Mouse (Mus musculus) myocyte (in vitro differentiated cells): ENCODE data around the gene Gm20696. TPM values are rescaled to one million over a fixed set of nuclear protein-coding genes. Genes with fewer than 3 reads are reported as not detected.

Source experiments
- H3K27me3 ChIP-seq: one replicate; pipeline ENCODE4 v1.6.1; 2011; ENCODE audit not compliant: control insufficient read depth, insufficient read depth, insufficient read length
- H3K36me3 ChIP-seq: one replicate; pipeline ENCODE4 v1.6.1; 2011; ENCODE audit not compliant: control insufficient read depth, insufficient read depth
- H3K4me2 ChIP-seq: one replicate; pipeline ENCODE4 v1.6.1; 2011; ENCODE audit warnings: low read depth, control low read depth
- H3K4me3 ChIP-seq: one replicate; pipeline ENCODE4 v1.5.1; 2011; ENCODE audit warnings: mild to moderate bottlenecking, control low read depth, moderate library complexity
- H3K79me2 ChIP-seq: one replicate; pipeline ENCODE4 v1.6.1; 2011; ENCODE audit not compliant: control insufficient read depth, insufficient read depth
- H3ac ChIP-seq: one replicate; pipeline ENCODE4 v1.6.1; 2011; ENCODE audit not compliant: control insufficient read depth, insufficient read length
- CEBPB ChIP-seq: IDR thresholded peaks from 2 replicates; pipeline ENCODE4 v1.6.1; 2011; ENCODE audit warnings: mild to moderate bottlenecking, moderate library complexity; ENCODE audit not compliant: poor library complexity, insufficient read depth, severe bottlenecking
- E2F4 ChIP-seq: IDR thresholded peaks from one replicate; pipeline ENCODE4 v1.6.1; 2011; ENCODE audit warnings: mild to moderate bottlenecking, control low read depth, moderate library complexity; ENCODE audit not compliant: insufficient read depth
- MAX ChIP-seq: IDR thresholded peaks from one replicate; pipeline ENCODE4 v1.6.1; 2011; ENCODE audit warnings: low read depth, mild to moderate bottlenecking, control low read depth
- MYOD1 ChIP-seq, 3 experiments: IDR thresholded peaks; one replicate each; pipeline ENCODE4 v1.6.1; 2011; ENCODE audit warnings: control low read depth in 2 of 3, low read depth in 2 of 3, mild to moderate bottlenecking in 2 of 3, moderate library complexity in 1 of 3; ENCODE audit not compliant: insufficient read length in 2 of 3, control insufficient read depth in 1 of 3
- MYOG ChIP-seq, 3 experiments: IDR thresholded peaks; one replicate each; pipeline ENCODE4 v1.6.1; 2011; ENCODE audit warnings: control low read depth in 2 of 3, low read depth in 2 of 3, mild to moderate bottlenecking in 2 of 3; ENCODE audit not compliant: insufficient read length in 2 of 3, control insufficient read depth in 1 of 3, insufficient read depth in 1 of 3
- POLR2A ChIP-seq: IDR thresholded peaks from one replicate; pipeline ENCODE4 v1.6.1; 2011; ENCODE audit warnings: low read depth, mild to moderate bottlenecking, control low read depth, moderate library complexity; ENCODE audit not compliant: insufficient read length
- POLR2AphosphoS2 ChIP-seq: IDR thresholded peaks from one replicate; pipeline ENCODE4 v1.6.1; 2011; ENCODE audit warnings: low read depth, control low read depth; ENCODE audit not compliant: insufficient read length
- REST ChIP-seq: IDR thresholded peaks from one replicate; pipeline ENCODE4 v1.6.1; 2011; ENCODE audit warnings: mild to moderate bottlenecking, control low read depth, moderate library complexity; ENCODE audit not compliant: insufficient read depth, insufficient read length
- SRF ChIP-seq: IDR thresholded peaks from one replicate; pipeline ENCODE4 v1.6.1; 2011; ENCODE audit warnings: low read depth; ENCODE audit not compliant: control insufficient read depth, insufficient read length
- TCF12 ChIP-seq: IDR thresholded peaks from one replicate; pipeline ENCODE4 v1.6.1; 2011; ENCODE audit warnings: mild to moderate bottlenecking, control low read depth; ENCODE audit not compliant: poor library complexity, insufficient read depth, severe bottlenecking
- TCF3 ChIP-seq: IDR thresholded peaks from one replicate; pipeline ENCODE4 v1.6.1; 2011; ENCODE audit warnings: low read depth, control low read depth; ENCODE audit not compliant: insufficient read length
- USF1 ChIP-seq: IDR thresholded peaks from one replicate; pipeline ENCODE4 v1.6.1; 2011; ENCODE audit warnings: low read depth, mild to moderate bottlenecking, control low read depth, moderate library complexity
- polyA plus RNA-seq: library from polyadenylated mRNA; unstranded; fragments of >200 nt; fragmentation: generic; extraction: Trizol; gene quantifications from one replicate; pipeline ENCODE4 v1.2.1, GENCODE M21; 2012; ENCODE audit warnings: missing spikeins

Gm20696 gene
- polyA plus RNA-seq, 1 experiment: 0.13 TPM

DNA sequence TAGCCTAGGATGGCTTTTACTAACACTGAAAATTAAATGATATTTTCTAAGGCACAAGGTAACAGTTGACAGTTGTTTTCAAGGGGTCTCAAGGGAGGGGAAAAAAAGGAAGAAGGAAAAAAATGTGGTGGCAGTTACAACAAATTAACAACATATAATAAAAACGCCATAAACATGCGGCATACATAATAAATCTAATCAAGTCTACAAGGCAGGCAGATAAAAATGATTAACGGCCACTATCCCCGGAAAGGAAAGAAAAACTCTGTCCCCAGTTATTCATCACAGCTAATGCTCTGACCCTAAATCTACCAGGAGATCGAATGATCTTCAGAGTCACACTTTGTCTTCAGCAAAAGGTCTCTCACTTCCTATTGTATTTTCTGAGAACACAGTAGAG is 330.4 kb downstream of the Gm20696 start:
- no peaks in the 10 kb centered on the region for H3K36me3 ChIP-seq
- no peak overlapping the region for H3ac ChIP-seq
- no peaks in the 10 kb centered on the region for H3K27me3 ChIP-seq
- H3K4me3 ChIP-seq: no peak overlapping the region
- H3K4me2 ChIP-seq: no peak overlapping the region
- H3K79me2 ChIP-seq: no peaks in the 10 kb centered on the region
- TF ChIP-seq MAX (no peak), REST (no peak), CEBPB (no peak), MYOD1 (IDR thresholded peaks at IDR 0.05; ENCODE audit: control insufficient read depth in 1 of 3, insufficient read length in 2 of 3, low read depth in 2 of 3) (no peak), SRF (no peak), TCF12 (no peak), POLR2AphosphoS2 (no peak), USF1 (no peak), E2F4 (no peak), TCF3 (no peak), POLR2A (no peak), MYOG (IDR thresholded peaks at IDR 0.05; ENCODE audit: control insufficient read depth in 1 of 3, insufficient read depth in 1 of 3, insufficient read length in 2 of 3, low read depth in 2 of 3) (no peak)

DNA sequence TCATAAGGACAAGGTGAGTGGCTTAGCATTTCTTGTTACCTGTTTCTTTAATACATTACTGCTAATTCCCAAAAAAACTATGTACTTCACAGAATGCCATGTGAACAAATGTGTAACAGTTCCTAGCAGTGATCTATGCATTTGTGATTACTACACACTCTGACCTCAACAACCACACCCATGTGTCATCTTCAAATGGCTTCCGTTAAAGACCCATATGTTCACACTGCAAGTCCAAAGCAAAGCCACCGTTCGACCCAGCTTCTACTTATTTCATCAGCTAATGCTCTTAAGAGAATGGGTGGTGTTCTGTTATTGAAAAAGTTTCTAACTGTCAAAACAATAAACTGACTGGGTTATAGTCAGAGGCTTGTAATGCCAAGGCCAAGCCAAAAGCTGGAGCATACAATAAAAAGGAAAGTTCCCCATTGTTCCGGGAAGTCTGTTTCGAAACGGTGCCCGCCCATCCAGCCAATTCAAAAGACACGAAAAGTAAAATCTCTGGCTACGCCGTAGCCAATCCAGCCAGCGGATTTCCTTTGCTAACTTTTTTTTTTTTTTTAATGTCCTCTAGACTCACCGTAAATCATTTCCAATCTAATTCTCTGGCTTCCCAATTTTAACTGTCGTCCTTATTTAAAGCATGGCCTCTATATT is 331.3 kb downstream of the Gm20696 start:
- TF ChIP-seq SRF (no peak), TCF12 (no peak), MAX (no peak), POLR2AphosphoS2 (no peak), POLR2A (no peak), TCF3 (no peak)

DNA sequence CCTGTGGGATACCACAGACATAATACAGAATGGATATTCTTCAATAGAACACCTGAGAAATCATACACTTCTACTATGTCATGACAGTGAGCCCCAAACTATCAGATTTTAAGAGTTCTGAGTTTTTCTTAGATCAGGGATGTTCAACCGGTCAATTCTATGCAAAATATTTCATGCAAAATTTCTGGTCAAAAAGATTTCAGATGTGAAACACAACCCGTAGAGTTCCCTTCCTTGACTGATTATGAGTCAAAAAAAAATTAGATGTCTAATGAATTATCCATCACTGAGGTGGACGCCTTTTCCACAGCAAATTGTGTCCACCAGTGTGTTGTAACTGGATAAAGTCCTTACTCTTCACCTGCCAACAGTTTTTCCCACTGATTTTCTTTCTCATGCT is 332.3 kb downstream of the Gm20696 start:
- Histone ChIP-seq H3K36me3 (no peaks in the 10 kb centered on the region), H3K27me3 (no peaks in the 10 kb centered on the region), H3K4me3 (no peak overlapping the region), H3K4me2 (no peak overlapping the region), H3K79me2 (no peaks in the 10 kb centered on the region), H3ac (no peak overlapping the region)
- TF ChIP-seq CEBPB (no peak), POLR2A (no peak), SRF (no peak), USF1 (no peak)

More for the DNA sequence above, 331.3 kb downstream of the Gm20696 start:
- Histone ChIP-seq H3K4me3 (no peak overlapping the region), H3K4me2 (no peak overlapping the region), H3K79me2 (no peaks in the 10 kb centered on the region), H3ac (no peak overlapping the region), H3K27me3 (no peaks in the 10 kb centered on the region), H3K36me3 (no peaks in the 10 kb centered on the region)

DNA sequence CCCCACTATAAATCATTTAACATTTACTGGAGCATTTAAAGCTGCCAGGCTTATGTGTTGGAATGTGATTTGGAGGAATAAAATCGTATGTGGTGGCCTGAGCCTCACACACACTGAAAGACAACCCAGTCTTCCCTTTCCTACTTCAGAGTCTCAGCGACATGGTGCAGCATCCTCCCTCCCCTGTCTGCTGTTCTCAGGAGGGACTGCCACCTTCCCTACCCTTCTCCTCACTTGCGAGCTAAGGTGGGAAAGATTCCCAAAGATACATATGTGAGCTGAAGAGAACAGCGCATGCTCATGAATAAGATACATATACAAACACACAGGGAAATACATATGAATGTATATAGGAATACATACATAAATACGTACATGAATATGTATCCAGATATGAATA is 333.5 kb downstream of the Gm20696 start:
- no peaks in the 10 kb centered on the region for H3K27me3 ChIP-seq
- TF ChIP-seq TCF12: no peak
- no peak for TF ChIP-seq USF1
- TF ChIP-seq SRF: no peak
- TF ChIP-seq CEBPB: no peak
- TF ChIP-seq E2F4: no peak
- TF ChIP-seq POLR2A: no peak
- no peak for TF ChIP-seq MYOG (IDR thresholded peaks at IDR 0.05; ENCODE audit: control insufficient read depth in 1 of 3, insufficient read depth in 1 of 3, insufficient read length in 2 of 3, low read depth in 2 of 3)
- no peak for TF ChIP-seq TCF3
- TF ChIP-seq POLR2AphosphoS2: no peak
- TF ChIP-seq REST: no peak
- no peak for TF ChIP-seq MYOD1 (IDR thresholded peaks at IDR 0.05; ENCODE audit: control insufficient read depth in 1 of 3, insufficient read length in 2 of 3, low read depth in 2 of 3)
- no peak for TF ChIP-seq MAX
- H3ac ChIP-seq: no peak overlapping the region
- H3K4me3 ChIP-seq: no peak overlapping the region
- H3K79me2 ChIP-seq: no peaks in the 10 kb centered on the region
- no peaks in the 10 kb centered on the region for H3K36me3 ChIP-seq
- no peak overlapping the region for H3K4me2 ChIP-seq

DNA sequence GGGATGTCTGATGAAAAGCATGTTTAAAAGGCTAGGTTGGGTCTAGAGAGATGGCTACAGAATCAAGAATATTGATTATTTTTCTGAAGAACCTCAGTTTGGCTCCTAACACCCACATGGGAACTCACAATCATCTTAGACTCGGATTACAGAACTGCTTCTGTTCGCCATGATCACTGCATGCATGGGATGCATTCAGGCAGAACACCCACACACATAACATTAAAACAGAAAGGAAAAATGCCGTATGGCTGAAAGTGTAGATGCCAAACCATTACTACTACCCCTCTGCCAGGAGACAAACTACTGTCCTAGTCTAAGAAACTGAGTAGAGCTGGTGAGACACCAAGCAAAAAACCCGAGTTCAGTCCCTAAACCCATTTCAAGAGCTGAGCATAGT is 336.4 kb downstream of the Gm20696 start:
- H3K79me2 ChIP-seq: no peaks in the 10 kb centered on the region
- TF ChIP-seq MYOD1 (IDR thresholded peaks at IDR 0.05; ENCODE audit: control insufficient read depth in 1 of 3, insufficient read length in 2 of 3, low read depth in 2 of 3) (no peak), REST (no peak), TCF12 (no peak), POLR2AphosphoS2 (no peak), POLR2A (no peak)
- H3K27me3 ChIP-seq: no peaks in the 10 kb centered on the region
- no peaks in the 10 kb centered on the region for H3K36me3 ChIP-seq
- H3K4me2 ChIP-seq: no peak overlapping the region
- no peak overlapping the region for H3ac ChIP-seq
- no peak overlapping the region for H3K4me3 ChIP-seq
